Mouse (Mus musculus) kidney, postnatal 25 days (tissue): Measurements from ENCODE around the gene Folh1.
"Not testable (repeated sequence)": the region's sequence is repeated elsewhere in the genome, so short reads cannot be mapped to it uniquely, and the experiment has no call there.

Experiments used
- DNase-seq, 2 experiments: peaks; one replicate each; pipeline ENCODE4 v3.0.0; 2021; ENCODE audit warnings: mixed read lengths in 2 of 2

Gene Folh1

GRCm38 (mm10) chr7:86775617-86776325 is at the start of gene Folh1:
Gene Folh1, minus strand, starts transcription at chr7:86775943.
- DNase-seq = peak; percentile 66 to 76

DNA sequence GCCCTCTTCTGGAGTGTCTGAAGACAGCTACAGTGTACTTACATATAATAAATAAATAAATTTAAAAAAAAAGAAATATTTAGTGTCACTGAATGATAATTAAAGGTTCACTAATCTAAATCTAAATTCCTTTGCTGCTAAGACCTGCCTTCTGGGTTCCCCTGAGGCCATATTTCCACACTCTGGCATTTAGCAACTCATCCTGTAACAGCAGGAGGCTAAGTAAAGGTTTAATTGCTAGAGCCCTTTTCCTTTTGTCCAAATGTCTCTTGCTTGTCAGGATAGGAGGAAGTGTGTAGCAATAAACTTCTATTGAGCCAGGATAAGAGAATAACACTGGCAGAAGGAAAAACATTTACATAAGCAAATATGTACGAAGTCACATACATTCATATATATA is 40.7 kb upstream of the Folh1 start:
- no peak for DNase-seq

DNA sequence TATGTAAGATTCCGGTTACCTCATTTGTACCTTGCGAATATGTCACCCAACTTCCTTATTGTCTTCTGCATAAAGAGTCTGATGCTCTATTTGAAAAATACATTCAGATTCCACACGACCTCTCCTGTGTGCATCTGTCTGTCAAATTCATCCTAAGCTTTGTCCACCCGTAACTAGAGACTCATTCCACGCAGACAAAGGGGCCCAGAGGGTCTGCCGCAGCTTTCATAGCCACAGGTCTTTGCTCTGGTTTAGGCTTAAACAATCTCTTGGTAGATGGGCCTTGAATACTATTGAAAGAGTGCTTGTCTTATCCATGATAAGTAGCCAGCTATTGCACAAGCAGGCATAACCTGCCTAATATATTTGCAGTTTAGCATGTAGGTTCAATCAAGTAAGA is 40.0 kb upstream of the Folh1 start:
- not testable (repeated sequence) for DNase-seq

- DNase-seq = not testable (repeated sequence)
These were observed 39.5 kb upstream of the Folh1 start for GRCm38 (mm10) chr7:86815241-86815640.

- no peak for DNase-seq
These were observed 19.0 kb upstream of the Folh1 start, which contains the start of gene Vmn2r77 for GRCm38 (mm10) chr7:86794727-86795126. Gene Vmn2r77, plus strand, starts transcription at chr7:86795027.

DNA sequence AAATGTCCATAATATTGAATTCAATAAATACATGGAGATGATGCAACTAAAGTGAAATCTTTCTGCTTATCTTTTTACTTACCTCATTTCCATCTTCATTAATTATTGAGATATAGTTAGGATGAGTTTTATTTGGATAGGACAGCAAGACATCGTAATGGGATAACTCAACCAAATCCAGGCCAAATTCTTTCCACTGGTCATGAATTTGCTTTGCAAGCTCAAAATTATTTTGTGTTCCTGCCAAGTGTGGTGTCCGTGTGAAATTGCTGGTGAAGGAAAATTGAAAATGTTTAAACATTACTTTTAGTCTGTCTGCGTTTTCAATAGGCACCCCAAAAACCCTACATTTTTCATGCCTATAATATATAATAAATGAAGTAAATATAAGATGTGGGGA is 4.1 kb downstream of the Folh1 start:
- peak; percentile 9 to 41 for DNase-seq

- DNase-seq = no peak
These were observed 11.1 kb downstream of the Folh1 start for GRCm38 (mm10) chr7:86764628-86765027.

GRCm38 (mm10) chr7:86760751-86761150 is 15.0 kb downstream of the Folh1 start:
- no peak for DNase-seq

- no peak for DNase-seq
These were observed 50.7 kb downstream of the Folh1 start for GRCm38 (mm10) chr7:86725013-86725412.

DNA sequence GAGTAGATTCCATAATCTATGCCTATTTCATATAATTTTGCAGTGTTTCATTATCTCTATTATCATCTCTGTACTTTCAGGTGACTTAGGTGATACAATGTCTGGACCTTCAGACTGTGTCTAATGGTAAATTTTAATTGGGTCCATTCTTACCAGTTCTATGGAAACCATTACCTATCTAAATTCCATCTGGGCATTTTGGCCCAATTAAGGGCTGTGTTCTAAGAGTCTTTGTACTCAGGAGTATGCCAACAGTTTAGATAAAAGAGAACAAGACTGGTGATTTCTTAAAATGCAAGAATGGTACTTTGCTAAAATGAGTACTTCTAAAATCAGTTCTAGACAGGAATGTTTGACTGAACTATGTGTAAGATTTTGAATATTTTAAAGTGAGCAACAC is 87.7 kb downstream of the Folh1 start, which contains the start of gene Olfr292:
Gene Olfr292, plus strand, starts transcription at position 301 of the 400 bp plus-strand sequence.
- no peak for DNase-seq
